Mouse (Mus musculus) midbrain, embryonic 15.5 days (tissue): ENCODE data around the gene Aip. TPM values are rescaled to one million over a fixed set of nuclear protein-coding genes. Genes with fewer than 3 reads are reported as not detected.

Experiments
- ATAC-seq: fragments of 200-750 bp; cut with Nextera tagmentation; replicated peaks from 2 replicates; pipeline ENCODE4 v1.8.0; 2017; ENCODE audit warnings: moderate TSS enrichment
- H3K27ac ChIP-seq: fragments of 300-500 bp; sonication (generic); 2 replicates; pipeline ENCODE4 v1.5.1; 2015; ENCODE audit warnings: mild to moderate bottlenecking, inconsistent platforms
- H3K27me3 ChIP-seq: fragments of 300-500 bp; sonication (generic); replicated peaks from 2 replicates; pipeline ENCODE4 v1.6.1; 2015; ENCODE audit warnings: inconsistent platforms
- H3K36me3 ChIP-seq: fragments of 300-500 bp; sonication (generic); replicated peaks from 2 replicates; pipeline ENCODE4 v1.6.1; 2015; ENCODE audit warnings: inconsistent platforms
- H3K4me1 ChIP-seq: fragments of 300-500 bp; sonication (generic); 2 replicates; pipeline ENCODE4 v1.6.1; 2015; ENCODE audit warnings: inconsistent platforms
- H3K4me2 ChIP-seq: fragments of 300-500 bp; sonication (generic); 2 replicates; pipeline ENCODE4 v1.6.1; 2015; ENCODE audit warnings: inconsistent platforms, mild to moderate bottlenecking, moderate library complexity
- H3K4me3 ChIP-seq: fragments of 300-500 bp; sonication (generic); 2 replicates; pipeline ENCODE4 v1.5.1; 2015; ENCODE audit warnings: mild to moderate bottlenecking, inconsistent platforms
- H3K9ac ChIP-seq: fragments of 300-500 bp; sonication (generic); 2 replicates; pipeline ENCODE4 v1.6.1; 2015; ENCODE audit warnings: mild to moderate bottlenecking, inconsistent platforms
- H3K9me3 ChIP-seq: fragments of 300-500 bp; sonication (generic); 2 replicates; pipeline ENCODE4 v1.6.1; 2016; ENCODE audit warnings: inconsistent platforms
- WGBS: fragments of 180-500 bp; shearing (Covaris S2); methylation state at CpG from one replicate; pipeline ENCODE4 v1.1.7; 2015; ENCODE audit warnings: mixed read lengths; 5-methylcytosine and 5-hydroxymethylcytosine counted together
- polyA plus RNA-seq: library from polyadenylated mRNA; unstranded; fragments of >200 nt; fragmentation: Nextera tagmentation; extraction: Ambion mirVana; gene quantifications from 2 replicates; pipeline ENCODE4 v1.2.1, GENCODE M21; 2015

Gene Aip
- 99.5 and 101 TPM in 2 replicates for polyA plus RNA-seq

GRCm38 (mm10) chr19:4125741-4126696 is at the start of gene Aip:
Gene Aip (minus strand): TSS chr19:4125858.
- H3K27me3 ChIP-seq = no peaks in the 10 kb centered on the region
- peak; percentile 92 for ATAC-seq
- peak within 1 kb of the TSS; percentile 70 for H3K4me2 ChIP-seq
- H3K9ac ChIP-seq = peak within 1 kb of the TSS; percentile 75
- WGBS = under 1% methylated on average over 64 of the region's 64 CpGs
- H3K4me1 ChIP-seq = peaks cover 26% of the 10 kb centered on the region
- peak within 1 kb of the TSS; percentile 78 for H3K27ac ChIP-seq
- no peaks in the 10 kb centered on the region; the same call in 1 of the 2 replicates for H3K36me3 ChIP-seq
- peak within 1 kb of the TSS; percentile 74 for H3K4me3 ChIP-seq
- H3K9me3 ChIP-seq = no peaks in the 10 kb centered on the region

- H3K4me3 ChIP-seq = no peak overlapping the region
- H3K27me3 ChIP-seq = 0 out of 2 replicates have a peak, but pooled peaks cover 2% of the 10 kb centered on the region
- no peak overlapping the region for H3K27ac ChIP-seq
- H3K9me3 ChIP-seq = no peaks in the 10 kb centered on the region
- ATAC-seq = no peak
- no peak overlapping the region for H3K9ac ChIP-seq
- WGBS = 52% methylated on average over 11 of the region's 11 CpGs
- no peak overlapping the region for H3K4me2 ChIP-seq
- H3K36me3 ChIP-seq = no peaks in the 10 kb centered on the region
- H3K4me1 ChIP-seq = peaks cover 17% of the 10 kb centered on the region
Observed at GRCm38 (mm10) chr19:4172925-4173324, 47.3 kb upstream of the Aip start.

- 77% methylated on average over 13 of the region's 13 CpGs for WGBS
- no peak for ATAC-seq
- H3K9ac ChIP-seq = no peak overlapping the region
Observed at GRCm38 (mm10) chr19:4171393-4172290, 46.0 kb upstream of the Aip start.

DNA sequence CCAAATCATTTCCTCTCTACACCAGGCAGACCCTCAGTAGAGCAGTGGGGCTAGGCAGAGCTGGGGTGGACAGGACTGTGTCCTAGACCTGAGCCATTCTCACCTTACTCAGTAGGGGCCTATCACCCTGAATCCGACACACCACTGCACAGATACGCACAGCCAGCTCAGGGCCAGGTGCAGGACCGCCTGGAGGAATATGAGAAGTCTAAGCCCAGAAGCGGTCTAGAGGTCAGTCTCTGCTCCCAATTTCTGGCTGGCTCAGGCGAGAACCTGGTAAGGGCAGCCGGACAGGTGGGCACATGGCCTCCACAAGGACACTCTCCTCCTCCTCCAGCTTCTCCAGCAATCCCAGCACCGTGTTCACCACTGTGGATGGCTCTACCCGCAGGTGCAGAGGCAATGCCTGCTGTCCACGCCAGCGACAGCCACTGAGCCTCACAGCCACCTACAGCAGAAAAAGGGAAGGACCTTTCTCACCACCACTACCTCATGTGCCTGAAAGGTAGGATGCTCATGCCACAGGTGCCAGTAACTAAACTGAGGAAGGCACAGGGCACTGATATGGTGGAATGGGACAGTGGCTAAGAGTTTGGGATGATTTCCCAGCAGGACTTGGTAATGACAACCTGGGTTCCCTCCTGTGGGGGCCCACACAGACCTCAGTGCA is 45.2 kb upstream of the Aip start:
- Histone ChIP-seq H3K27ac (no peak overlapping the region), H3K4me1 (peaks cover 17% of the 10 kb centered on the region), H3K9me3 (no peaks in the 10 kb centered on the region), H3K4me2 (no peak overlapping the region), H3K9ac (no peak overlapping the region), H3K36me3 (no peaks in the 10 kb centered on the region), H3K4me3 (no peak overlapping the region), H3K27me3 (no peaks in the 10 kb centered on the region)
- ATAC-seq = no peak
- WGBS = 88% methylated on average over 10 of the region's 10 CpGs

More at GRCm38 (mm10) chr19:4171393-4172290, 46.0 kb upstream of the Aip start:
- peaks cover 17% of the 10 kb centered on the region for H3K4me1 ChIP-seq
- no peaks in the 10 kb centered on the region for H3K9me3 ChIP-seq
- H3K4me3 ChIP-seq = no peak overlapping the region
- no peaks in the 10 kb centered on the region for H3K27me3 ChIP-seq
- no peaks in the 10 kb centered on the region for H3K36me3 ChIP-seq
- H3K27ac ChIP-seq = no peak overlapping the region
- H3K4me2 ChIP-seq = no peak overlapping the region

DNA sequence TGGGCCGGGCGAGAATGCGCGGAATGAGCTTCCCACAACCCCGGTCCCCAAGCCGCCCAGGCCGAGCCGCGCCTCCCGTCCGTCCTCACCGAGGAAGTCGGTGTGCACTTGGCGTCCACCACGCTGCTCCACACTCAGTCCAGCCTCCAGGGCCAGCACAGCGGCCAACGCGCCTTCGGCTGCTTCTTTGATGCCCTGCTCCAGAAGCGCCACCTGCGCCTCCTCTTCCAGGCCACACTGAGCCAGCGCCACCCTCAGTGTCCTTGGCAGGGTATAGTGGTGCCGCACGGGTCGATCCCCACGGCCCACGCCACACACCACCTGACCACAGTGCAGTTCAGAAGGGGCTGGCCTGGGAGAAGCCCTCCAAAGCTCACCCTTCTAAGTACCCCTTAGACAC is 44.2 kb upstream of the Aip start:
- WGBS = 3% methylated on average over 27 of the region's 27 CpGs
- peak overlapping the region; percentile 77 for H3K4me2 ChIP-seq
- H3K9ac ChIP-seq = peak overlapping the region; percentile 70
- peak overlapping the region; percentile 92 for H3K27ac ChIP-seq
- H3K27me3 ChIP-seq = no peaks in the 10 kb centered on the region
- peak overlapping the region; percentile 45 for H3K4me3 ChIP-seq
- no peaks in the 10 kb centered on the region for H3K9me3 ChIP-seq
- no peaks in the 10 kb centered on the region for H3K36me3 ChIP-seq
- ATAC-seq = peak; percentile 63
- H3K4me1 ChIP-seq = peaks cover 8% of the 10 kb centered on the region

DNA sequence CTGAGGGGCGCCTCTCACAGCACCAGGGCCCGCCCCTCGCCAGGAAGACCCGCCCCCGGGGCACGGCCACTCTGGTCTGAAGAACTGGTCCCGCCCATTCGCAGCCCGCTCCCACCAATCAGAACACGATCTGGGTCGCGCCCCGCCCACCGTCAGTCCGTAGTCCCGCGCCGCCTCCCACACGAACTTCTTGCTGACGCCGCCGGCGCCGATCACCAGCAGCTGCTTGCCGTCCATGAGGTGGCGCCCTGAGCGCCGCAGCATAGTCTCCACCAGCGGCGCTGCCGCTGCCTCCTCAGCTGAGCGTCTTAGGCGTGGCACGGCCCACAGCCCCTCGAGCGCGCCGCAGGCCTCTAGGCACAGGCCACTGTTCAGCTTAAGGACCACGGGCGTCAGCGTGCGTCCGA is 43.7 kb upstream of the Aip start:
- ATAC-seq = peak; percentile 94
- H3K4me2 ChIP-seq = peak overlapping the region; percentile 77
- WGBS = under 1% methylated on average over 43 of the region's 43 CpGs

GRCm38 (mm10) chr19:4166678-4167476 is 41.2 kb upstream of the Aip start:
- ATAC-seq = no peak
- 75% methylated on average over 9 of the region's 9 CpGs for WGBS
- H3K9ac ChIP-seq = no peak overlapping the region

More for the DNA sequence above, 43.7 kb upstream of the Aip start:
- peak overlapping the region; percentile 45 for H3K4me3 ChIP-seq
- peak overlapping the region; percentile 70 for H3K9ac ChIP-seq
- H3K27me3 ChIP-seq = no peaks in the 10 kb centered on the region
- peak overlapping the region; percentile 92 for H3K27ac ChIP-seq
- H3K36me3 ChIP-seq = no peaks in the 10 kb centered on the region
- H3K9me3 ChIP-seq = no peaks in the 10 kb centered on the region
- H3K4me1 ChIP-seq = peaks cover 8% of the 10 kb centered on the region

DNA sequence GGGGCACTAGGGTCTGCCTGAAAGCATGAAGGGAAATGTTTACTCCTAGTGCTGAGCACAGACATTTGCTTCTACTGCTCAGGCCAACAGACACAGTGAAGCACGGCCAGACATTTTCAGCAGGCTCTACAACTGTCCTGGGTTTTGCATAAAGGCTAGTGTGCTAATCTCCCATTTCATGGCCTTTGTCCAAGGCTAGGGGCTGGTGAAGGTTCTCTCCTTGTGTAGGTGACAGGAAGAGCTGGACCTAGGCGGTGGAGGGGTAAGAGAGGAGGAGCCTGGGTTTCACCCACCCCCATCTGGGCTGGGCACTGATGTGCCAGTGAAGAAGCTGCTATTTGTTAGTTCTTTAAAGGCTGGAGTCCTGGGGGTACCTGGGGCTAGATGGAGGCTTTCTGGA is 39.1 kb upstream of the Aip start:
- Histone ChIP-seq H3K4me2 (no peak overlapping the region), H3K36me3 (peaks cover 7% of the 10 kb centered on the region; the same call in 1 of the 2 replicates), H3K9ac (no peak overlapping the region), H3K9me3 (no peaks in the 10 kb centered on the region), H3K27me3 (no peaks in the 10 kb centered on the region), H3K4me1 (peaks cover 22% of the 10 kb centered on the region), H3K4me3 (no peak overlapping the region), H3K27ac (no peak overlapping the region)
- ATAC-seq = no peak
- WGBS = 69% methylated on average over 2 of the region's 2 CpGs

More at GRCm38 (mm10) chr19:4166678-4167476, 41.2 kb upstream of the Aip start:
- Histone ChIP-seq H3K27me3 (no peaks in the 10 kb centered on the region), H3K36me3 (no peaks in the 10 kb centered on the region), H3K4me2 (no peak overlapping the region), H3K4me3 (no peak overlapping the region), H3K9me3 (no peaks in the 10 kb centered on the region), H3K27ac (no peak overlapping the region), H3K4me1 (peaks cover 26% of the 10 kb centered on the region)

DNA sequence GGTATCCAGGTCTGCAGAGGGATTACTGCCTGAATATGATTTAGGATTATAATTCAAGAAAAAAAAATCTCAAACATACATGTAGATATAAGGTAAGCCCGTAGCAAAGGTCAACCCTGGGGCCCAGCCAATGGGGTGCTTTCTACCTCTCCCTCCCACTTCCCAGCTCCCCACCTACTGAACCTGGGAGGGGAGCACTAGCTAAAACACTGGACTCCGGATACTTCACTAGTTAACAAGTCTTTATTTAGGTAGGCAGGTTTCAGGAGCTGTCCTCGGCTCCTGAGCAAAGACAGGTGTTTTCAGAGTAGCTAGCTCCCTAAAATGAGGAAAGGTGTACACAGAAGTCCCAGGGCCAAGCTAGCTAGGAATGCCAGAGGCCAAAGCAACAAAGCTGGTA is 38.4 kb upstream of the Aip start:
- Histone ChIP-seq H3K9ac (no peak overlapping the region), H3K4me1 (peaks cover 21% of the 10 kb centered on the region), H3K4me2 (no peak overlapping the region), H3K27me3 (no peaks in the 10 kb centered on the region), H3K36me3 (peaks cover 9% of the 10 kb centered on the region), H3K27ac (0 out of 2 replicates have a peak overlapping the region, but pooled peaks have one; percentile 84), H3K4me3 (no peak overlapping the region), H3K9me3 (no peaks in the 10 kb centered on the region)
- no peak for ATAC-seq
- WGBS = 84% methylated on average over 3 of the region's 3 CpGs

- ATAC-seq = peak; percentile 18
Observed at GRCm38 (mm10) chr19:4163543-4163887, 37.9 kb upstream of the Aip start.

More at GRCm38 (mm10) chr19:4163543-4163887, 37.9 kb upstream of the Aip start:
- peak overlapping the region; percentile 70 for H3K9ac ChIP-seq
- H3K9me3 ChIP-seq = no peaks in the 10 kb centered on the region
- peaks cover 15% of the 10 kb centered on the region for H3K36me3 ChIP-seq
- H3K4me1 ChIP-seq = peaks cover 21% of the 10 kb centered on the region
- H3K27ac ChIP-seq = peak overlapping the region; percentile 84
- no peaks in the 10 kb centered on the region for H3K27me3 ChIP-seq
- H3K4me2 ChIP-seq = peak overlapping the region; percentile 92
- peak overlapping the region; percentile 66 for H3K4me3 ChIP-seq
- 31% methylated on average over 4 of the region's 4 CpGs for WGBS
